Mouse (Mus musculus) stomach, embryonic 14.5 days (tissue): ENCODE measurements around the gene Fig4. TPM values are rescaled to one million over a fixed set of nuclear protein-coding genes. Genes with fewer than 3 reads are reported as not detected.
A peak's percentile ranks its signal among the peaks of the same experiment; 100 is the strongest.

ENCODE experiments used
- ATAC-seq: fragments of 200-750 bp; cut with Nextera tagmentation; 2 replicates; pipeline ENCODE4 v1.8.0; 2017; ENCODE audit warnings: low read depth, moderate TSS enrichment; ENCODE audit not compliant: insufficient number of reproducible peaks, insufficient read depth, low FRiP score
- H3K27ac ChIP-seq: fragments of 300-500 bp; sonication (generic); 2 replicates; pipeline ENCODE4 v1.5.1; 2014; ENCODE audit warnings: mild to moderate bottlenecking, low read length, moderate library complexity, mixed read lengths
- H3K27me3 ChIP-seq: fragments of 300-500 bp; sonication (generic); 2 replicates; pipeline ENCODE4 v1.6.1; 2014; ENCODE audit warnings: low read length, control low read depth, mixed read lengths; ENCODE audit not compliant: control insufficient read depth, insufficient read depth
- H3K36me3 ChIP-seq: fragments of 300-500 bp; sonication (generic); 2 replicates; pipeline ENCODE4 v1.6.1; 2014; ENCODE audit warnings: mild to moderate bottlenecking, control low read depth, low read length, moderate library complexity, mixed read lengths; ENCODE audit not compliant: control insufficient read depth, insufficient read depth
- H3K4me1 ChIP-seq: fragments of 300-500 bp; sonication (generic); 2 replicates; pipeline ENCODE4 v1.6.1; 2014; ENCODE audit warnings: low read length, control low read depth, mixed read lengths; ENCODE audit not compliant: control insufficient read depth, insufficient read depth
- H3K4me2 ChIP-seq: fragments of 300-500 bp; sonication (generic); replicated peaks from 2 replicates; pipeline ENCODE4 v1.6.1; 2014; ENCODE audit warnings: low read depth, low read length, control low read depth
- H3K4me3 ChIP-seq: fragments of 300-500 bp; sonication (generic); 2 replicates; pipeline ENCODE4 v1.5.1; 2014; ENCODE audit warnings: low read depth, low read length, control low read depth
- H3K9ac ChIP-seq: fragments of 300-500 bp; sonication (generic); replicated peaks from 2 replicates; pipeline ENCODE4 v1.6.1; 2014; ENCODE audit warnings: low read depth, mild to moderate bottlenecking, control low read depth, low read length, moderate library complexity, mixed read lengths
- H3K9me3 ChIP-seq: fragments of 300-500 bp; sonication (generic); 2 replicates; pipeline ENCODE4 v1.6.1; 2016; ENCODE audit warnings: low read depth, low read length, control low read depth; ENCODE audit not compliant: control insufficient read depth
- WGBS: fragments of 180-500 bp; shearing (Covaris S2); extraction: QIAGEN DNeasy Blood & Tissue Kit; methylation state at CpG from one replicate; pipeline ENCODE4 v1.1.7; 2014; 5-methylcytosine and 5-hydroxymethylcytosine counted together
- polyA plus RNA-seq: library from polyadenylated mRNA; unstranded; fragments of >200 nt; fragmentation: Nextera tagmentation; extraction: Ambion mirVana; gene quantifications from 2 replicates; pipeline ENCODE4 v1.2.1, GENCODE M21; 2014

Gene Fig4
- polyA plus RNA-seq, 1 experiment from 2014 or later = 17.0 TPM

DNA sequence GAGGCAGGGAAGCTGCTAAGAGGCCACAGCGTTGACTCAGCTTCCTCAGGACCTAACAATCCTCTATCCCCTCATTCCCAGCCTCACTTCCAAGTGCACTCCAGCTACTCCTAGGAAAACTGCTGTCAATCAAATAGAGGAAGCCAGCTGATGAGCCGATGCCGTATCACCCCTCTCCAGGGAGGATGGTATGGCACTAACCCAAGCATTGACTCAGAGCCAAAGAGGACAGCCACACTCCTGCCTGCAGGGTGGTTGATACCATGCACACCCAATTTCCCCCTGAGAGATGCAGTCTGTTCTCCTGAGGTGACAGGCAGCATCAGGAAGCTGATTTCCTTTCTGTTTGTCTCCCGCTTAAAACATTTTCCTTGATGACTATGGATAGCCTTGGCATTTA is 81.9 kb downstream of the Fig4 start:
- no peaks in the 10 kb centered on the region for H3K27me3 ChIP-seq
- H3K36me3 ChIP-seq = no peaks in the 10 kb centered on the region
- H3K4me1 ChIP-seq = no peaks in the 10 kb centered on the region
- no peak overlapping the region for H3K4me3 ChIP-seq
- H3K27ac ChIP-seq = no peak overlapping the region
- no peak overlapping the region for H3K9ac ChIP-seq
- WGBS = 83% methylated on average over 4 of the region's 4 CpGs
- no peak overlapping the region for H3K4me2 ChIP-seq
- no peak for ATAC-seq
- no peaks in the 10 kb centered on the region for H3K9me3 ChIP-seq

GRCm38 (mm10) chr10:41218897-41219296 is 84.2 kb downstream of the Fig4 start:
- no peak overlapping the region for H3K9ac ChIP-seq
- H3K36me3 ChIP-seq = no peaks in the 10 kb centered on the region
- H3K27ac ChIP-seq = no peak overlapping the region
- no peak overlapping the region for H3K4me2 ChIP-seq
- no peaks in the 10 kb centered on the region for H3K27me3 ChIP-seq
- no peaks in the 10 kb centered on the region for H3K4me1 ChIP-seq
- no peak overlapping the region for H3K4me3 ChIP-seq
- no peaks in the 10 kb centered on the region for H3K9me3 ChIP-seq
- no peak for ATAC-seq
- 92% methylated on average over 10 of the region's 10 CpGs for WGBS

- Histone ChIP-seq H3K36me3 (no peaks in the 10 kb centered on the region), H3K27ac (no peak overlapping the region), H3K9me3 (no peaks in the 10 kb centered on the region), H3K27me3 (no peaks in the 10 kb centered on the region), H3K4me1 (no peaks in the 10 kb centered on the region), H3K4me2 (no peak overlapping the region), H3K4me3 (no peak overlapping the region), H3K9ac (no peak overlapping the region)
- 84% methylated on average over 3 of the region's 3 CpGs for WGBS
- ATAC-seq = no peak
Measured at GRCm38 (mm10) chr10:41214083-41214482, 89.0 kb downstream of the Fig4 start.

DNA sequence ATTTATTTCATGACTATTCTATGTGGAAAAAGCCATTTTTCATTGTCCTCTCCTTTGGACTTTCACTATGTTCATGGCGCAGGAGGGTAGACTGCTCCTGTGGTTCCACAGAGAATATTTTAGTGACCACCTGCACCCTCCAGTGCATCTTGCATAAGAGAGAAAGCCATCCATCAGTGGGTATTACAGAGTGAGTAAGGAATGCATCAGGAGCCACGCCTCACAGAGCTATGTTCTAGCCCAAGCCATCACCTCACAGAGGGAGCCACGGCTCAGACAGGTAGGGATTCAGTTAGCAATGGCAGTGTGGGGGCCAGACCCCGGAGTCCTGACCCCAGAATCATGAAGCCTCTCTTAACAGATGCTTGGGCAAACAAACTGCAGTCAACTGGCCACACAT is 93.5 kb downstream of the Fig4 start:
- Histone ChIP-seq H3K4me3 (no peak overlapping the region), H3K9ac (no peak overlapping the region), H3K4me2 (no peak overlapping the region), H3K36me3 (no peaks in the 10 kb centered on the region), H3K27ac (no peak overlapping the region), H3K4me1 (no peaks in the 10 kb centered on the region), H3K27me3 (no peaks in the 10 kb centered on the region), H3K9me3 (no peaks in the 10 kb centered on the region)
- 50% methylated on average over 4 of the region's 4 CpGs for WGBS
- ATAC-seq = peak; percentile 60; the same call in 1 of the 2 replicates

GRCm38 (mm10) chr10:41208860-41209377 is 94.1 kb downstream of the Fig4 start:
- WGBS = 51% methylated on average over 6 of the region's 6 CpGs
- no peak overlapping the region for H3K9ac ChIP-seq
- no peak overlapping the region for H3K27ac ChIP-seq
- H3K4me3 ChIP-seq = no peak overlapping the region
- peak; percentile 67; the same call in 1 of the 2 replicates for ATAC-seq
- H3K27me3 ChIP-seq = no peaks in the 10 kb centered on the region
- no peak overlapping the region for H3K4me2 ChIP-seq
- no peaks in the 10 kb centered on the region for H3K9me3 ChIP-seq
- H3K36me3 ChIP-seq = no peaks in the 10 kb centered on the region
- H3K4me1 ChIP-seq = no peaks in the 10 kb centered on the region

DNA sequence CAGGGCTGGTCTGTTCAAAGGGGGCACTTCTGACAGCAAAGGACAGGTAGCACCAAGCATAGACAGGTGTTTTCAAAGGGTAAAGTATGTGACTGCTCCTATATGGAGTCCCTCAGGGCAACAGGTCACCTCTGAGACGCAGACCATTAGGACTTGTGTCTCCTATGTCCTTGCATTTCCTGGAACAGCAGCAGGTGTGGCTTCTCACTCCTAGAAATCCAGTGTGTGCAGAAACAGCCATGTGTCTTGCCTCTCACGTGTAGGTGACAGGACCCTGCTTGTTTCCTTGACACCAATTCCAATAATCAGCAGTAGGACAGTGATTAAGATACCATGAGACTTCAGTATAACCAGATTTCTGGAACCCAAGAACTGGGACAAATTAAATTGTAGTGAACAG is 97.4 kb downstream of the Fig4 start:
- Histone ChIP-seq H3K27me3 (no peaks in the 10 kb centered on the region), H3K9me3 (no peaks in the 10 kb centered on the region), H3K36me3 (no peaks in the 10 kb centered on the region), H3K4me2 (no peak overlapping the region), H3K9ac (no peak overlapping the region), H3K27ac (no peak overlapping the region), H3K4me1 (no peaks in the 10 kb centered on the region), H3K4me3 (no peak overlapping the region)
- no peak for ATAC-seq
- WGBS = 55% methylated on average over 2 of the region's 2 CpGs

DNA sequence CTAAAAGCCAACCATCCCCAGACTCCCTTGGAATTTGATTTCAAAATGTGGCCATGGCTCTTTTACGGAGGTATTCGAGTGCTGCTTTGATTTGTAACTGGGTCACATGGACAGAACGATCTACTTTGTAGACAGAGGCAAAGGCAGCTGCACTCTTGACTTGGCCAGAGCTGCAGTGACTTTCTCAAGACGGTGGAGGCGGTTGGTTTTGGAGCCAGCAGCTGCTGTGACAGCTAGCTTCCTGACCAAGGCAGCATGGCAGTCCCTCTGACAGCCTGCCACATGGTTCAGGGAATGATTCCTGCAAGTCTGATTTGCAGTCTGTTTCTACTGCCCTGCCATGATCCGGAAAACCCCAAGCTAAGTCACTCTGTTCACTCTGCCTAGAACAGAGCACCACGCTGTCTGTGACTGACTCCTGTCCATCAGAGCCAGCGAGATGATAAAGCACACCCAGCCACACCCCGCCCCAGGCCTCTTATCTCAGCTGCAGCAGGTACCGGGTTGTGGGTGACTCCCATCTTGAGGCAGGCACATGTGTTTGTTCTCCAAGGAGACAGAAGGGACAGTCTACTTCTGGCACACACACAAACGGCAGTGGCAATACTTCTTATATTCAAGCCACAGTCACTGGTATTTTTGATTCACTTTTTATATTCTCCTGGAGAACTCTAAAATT is 98.3 kb downstream of the Fig4 start:
- no peaks in the 10 kb centered on the region for H3K27me3 ChIP-seq
- WGBS = 47% methylated on average over 11 of the region's 11 CpGs
- H3K9ac ChIP-seq = no peak overlapping the region
- no peaks in the 10 kb centered on the region for H3K36me3 ChIP-seq
- peak; percentile 82; the same call in 1 of the 2 replicates for ATAC-seq
- no peak overlapping the region for H3K27ac ChIP-seq
- H3K4me3 ChIP-seq = no peak overlapping the region
- no peaks in the 10 kb centered on the region for H3K4me1 ChIP-seq
- no peak overlapping the region for H3K4me2 ChIP-seq
- no peaks in the 10 kb centered on the region for H3K9me3 ChIP-seq

DNA sequence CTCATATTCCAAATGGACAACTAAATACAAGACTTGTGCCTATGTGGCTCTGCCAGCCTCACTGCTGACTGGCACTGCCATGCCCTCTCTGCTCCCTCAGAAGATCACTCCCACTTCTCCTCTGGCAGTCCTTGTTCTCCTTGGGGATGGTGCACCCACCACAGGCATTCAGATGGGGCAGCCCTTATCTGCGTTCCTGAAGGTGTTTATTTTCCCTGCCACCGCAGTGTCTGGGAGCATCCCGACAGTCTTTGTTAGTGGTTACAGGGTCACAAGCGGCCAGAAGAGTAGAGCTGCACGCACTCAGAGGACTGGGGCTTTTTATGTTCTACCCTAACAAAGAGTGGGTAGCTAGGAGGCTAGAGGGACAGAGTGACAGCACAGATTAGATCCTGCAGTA is 98.9 kb downstream of the Fig4 start:
- Histone ChIP-seq H3K4me2 (no peak overlapping the region), H3K9me3 (no peaks in the 10 kb centered on the region), H3K9ac (no peak overlapping the region), H3K27ac (no peak overlapping the region), H3K36me3 (no peaks in the 10 kb centered on the region), H3K27me3 (no peaks in the 10 kb centered on the region), H3K4me1 (no peaks in the 10 kb centered on the region), H3K4me3 (no peak overlapping the region)
- WGBS = 15% methylated on average over 5 of the region's 5 CpGs
- no peak for ATAC-seq

DNA sequence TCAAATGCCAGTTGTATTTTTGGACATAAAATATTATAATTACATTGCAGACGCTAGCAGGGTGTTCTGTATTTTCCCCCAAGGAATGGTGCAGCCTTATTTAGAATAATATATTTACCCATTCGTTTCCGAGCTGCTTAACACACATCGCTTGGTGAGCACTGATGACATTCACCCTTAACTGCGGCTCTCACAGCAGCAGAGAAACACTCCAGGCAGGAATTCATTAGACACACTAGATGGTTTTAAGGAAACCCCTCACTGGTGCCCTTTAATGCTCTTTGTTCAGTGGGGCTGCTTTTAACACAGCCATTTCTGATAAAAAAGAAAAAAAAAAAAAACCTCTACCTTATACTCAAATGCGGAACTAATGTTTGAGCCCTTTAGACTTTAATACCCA is 104.3 kb downstream of the Fig4 start:
- no peak overlapping the region for H3K4me3 ChIP-seq
- no peak overlapping the region for H3K4me2 ChIP-seq
- H3K9me3 ChIP-seq = no peaks in the 10 kb centered on the region
- H3K27me3 ChIP-seq = no peaks in the 10 kb centered on the region
- no peak for ATAC-seq
- WGBS = 80% methylated on average over 6 of the region's 6 CpGs
- no peaks in the 10 kb centered on the region for H3K36me3 ChIP-seq
- no peak overlapping the region for H3K27ac ChIP-seq
- H3K9ac ChIP-seq = no peak overlapping the region
- no peaks in the 10 kb centered on the region for H3K4me1 ChIP-seq
